Mouse (Mus musculus) erythroblast, embryonic 14.5 days (primary cell): ENCODE results near the gene Ccdc162. TPM values are rescaled to one million over a fixed set of nuclear protein-coding genes. Genes with fewer than 3 reads are reported as not detected.

Experiments used
- H3K27me3 ChIP-seq: 2 replicates; pipeline ENCODE4 v1.6.1; 2012; ENCODE audit warnings: inconsistent platforms; ENCODE audit not compliant: control insufficient read depth
- H3K36me3 ChIP-seq: 2 replicates; pipeline ENCODE4 v1.6.1; 2012; ENCODE audit warnings: mild to moderate bottlenecking, inconsistent platforms; ENCODE audit not compliant: control insufficient read depth
- H3K4me1 ChIP-seq: 2 replicates; pipeline ENCODE4 v1.6.1; 2012; ENCODE audit warnings: inconsistent platforms; ENCODE audit not compliant: control insufficient read depth
- H3K4me3 ChIP-seq: replicated peaks from 2 replicates; pipeline ENCODE3; 2012; ENCODE audit warnings: moderate library complexity, mild to moderate bottlenecking, inconsistent platforms
- H3K9me3 ChIP-seq: 2 replicates; pipeline ENCODE4 v1.6.1; 2012; ENCODE audit warnings: low read length, inconsistent platforms, mixed read lengths; ENCODE audit not compliant: control insufficient read depth
- GATA1 ChIP-seq: IDR thresholded peaks from 2 replicates; pipeline ENCODE4 v1.6.1; 2012; ENCODE audit warnings: low read length, inconsistent platforms, mixed read lengths
- TAL1 ChIP-seq: IDR thresholded peaks from 3 replicates; pipeline ENCODE4 v1.6.1; 2012; ENCODE audit warnings: low read length, inconsistent platforms, mixed read lengths
- polyA plus RNA-seq: library from polyadenylated mRNA; stranded (reverse); fragments of >175 nt; gene quantifications from 2 replicates; pipeline ENCODE4 v1.2.3, GENCODE M21; 2012

The Ccdc162 gene
- polyA plus RNA-seq, 1 experiment: not detected

DNA sequence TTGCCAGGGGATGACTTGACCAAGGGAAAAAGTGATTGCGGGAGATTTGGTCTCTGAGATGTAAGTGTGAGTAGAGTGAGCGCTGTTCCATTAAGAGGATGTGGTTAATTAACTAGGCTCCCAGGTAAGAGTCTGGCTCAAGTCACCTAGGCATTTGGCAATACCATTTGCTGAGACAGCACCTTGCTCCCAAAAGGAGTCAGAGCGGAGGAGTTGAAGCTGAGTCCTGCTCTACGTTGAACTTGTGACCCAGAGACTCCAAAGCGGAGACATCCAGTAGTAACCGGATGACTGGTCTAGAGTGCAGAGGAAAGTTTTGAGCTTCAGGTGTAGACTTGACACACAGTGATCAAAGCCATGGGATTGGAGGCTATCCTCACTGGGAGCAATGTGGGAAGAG, 174.4 kb downstream of the Ccdc162 start:
- Histone ChIP-seq H3K27me3 (no peaks in the 10 kb centered on the region), H3K4me1 (peaks cover 9% of the 10 kb centered on the region), H3K36me3 (no peaks in the 10 kb centered on the region), H3K9me3 (no peaks in the 10 kb centered on the region), H3K4me3 (no peak overlapping the region)
- TF ChIP-seq GATA1: no peak
- no peak for TF ChIP-seq TAL1

DNA sequence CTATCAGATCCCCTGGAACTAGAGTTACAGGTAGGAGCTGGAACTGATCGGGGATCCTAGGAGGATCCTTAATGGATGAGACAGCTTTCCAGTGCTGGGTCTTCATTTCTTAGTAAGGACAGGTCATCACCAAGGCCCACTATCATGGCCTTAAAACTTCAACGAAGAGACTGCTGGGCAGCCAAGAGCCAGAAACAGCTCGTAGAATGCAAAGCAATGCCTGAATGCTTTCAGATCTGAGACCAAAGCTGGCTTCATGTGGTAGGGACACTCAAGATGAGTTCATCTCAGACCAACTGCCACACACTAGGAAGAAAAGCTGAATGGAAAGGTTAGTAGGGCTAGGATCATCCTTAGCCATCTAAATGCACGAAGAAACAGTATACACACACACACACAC, 177.4 kb downstream of the Ccdc162 start:
- Histone ChIP-seq H3K36me3 (peaks cover 9% of the 10 kb centered on the region), H3K9me3 (no peaks in the 10 kb centered on the region), H3K27me3 (no peaks in the 10 kb centered on the region), H3K4me1 (no peaks in the 10 kb centered on the region), H3K4me3 (no peak overlapping the region)
- no peak for TF ChIP-seq GATA1
- TF ChIP-seq TAL1: no peak

DNA sequence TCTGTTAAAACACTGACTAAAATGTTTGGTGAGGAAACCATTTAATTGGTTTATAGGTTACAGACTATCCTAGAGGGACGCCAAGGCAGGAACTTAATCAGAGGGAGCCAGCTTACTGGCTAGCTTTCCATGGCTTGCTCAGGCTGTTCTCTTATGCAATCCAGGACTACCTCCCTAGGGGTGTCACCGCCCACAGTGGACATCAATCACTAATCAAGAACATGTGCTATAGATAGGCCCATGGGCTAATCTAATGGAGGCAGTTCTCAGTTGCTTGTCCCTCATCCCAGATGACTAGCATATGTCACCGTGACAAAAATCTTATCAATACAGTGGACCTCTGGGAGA, 178.5 kb downstream of the Ccdc162 start:
- H3K27me3 ChIP-seq: no peaks in the 10 kb centered on the region
- TF ChIP-seq GATA1 (no peak), TAL1 (no peak)
- no peaks in the 10 kb centered on the region for H3K9me3 ChIP-seq
- no peaks in the 10 kb centered on the region for H3K4me1 ChIP-seq
- H3K4me3 ChIP-seq: no peak overlapping the region
- H3K36me3 ChIP-seq: peaks cover 19% of the 10 kb centered on the region

GRCm38 (mm10) chr10:41537226-41537982, 179.0 kb downstream of the Ccdc162 start:
- no peaks in the 10 kb centered on the region for H3K27me3 ChIP-seq
- no peaks in the 10 kb centered on the region for H3K9me3 ChIP-seq
- no peak overlapping the region for H3K4me3 ChIP-seq
- TF ChIP-seq GATA1: no peak
- no peak for TF ChIP-seq TAL1
- H3K36me3 ChIP-seq: peaks cover 24% of the 10 kb centered on the region
- H3K4me1 ChIP-seq: no peaks in the 10 kb centered on the region

DNA sequence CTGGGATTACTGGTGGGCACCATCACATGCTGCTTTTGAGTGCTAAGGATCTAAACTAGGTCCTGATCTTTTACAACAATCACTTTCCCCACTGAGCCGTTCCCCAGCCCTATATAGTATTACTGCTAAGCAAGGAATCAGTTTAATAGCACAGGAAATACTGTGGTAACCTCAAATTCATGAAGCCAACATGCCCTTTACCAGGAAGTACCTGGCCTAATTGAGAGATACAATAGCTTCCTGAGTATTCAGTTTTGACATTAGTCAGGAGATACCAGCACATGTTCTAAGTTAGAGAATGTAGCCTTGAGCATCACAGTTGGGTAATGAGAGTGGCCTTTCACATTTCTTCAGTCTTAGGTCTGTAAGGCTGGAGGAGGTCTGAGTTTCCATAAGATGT, 179.7 kb downstream of the Ccdc162 start:
- no peak for TF ChIP-seq TAL1
- TF ChIP-seq GATA1: no peak
- H3K9me3 ChIP-seq: no peaks in the 10 kb centered on the region
- H3K4me1 ChIP-seq: no peaks in the 10 kb centered on the region
- H3K36me3 ChIP-seq: peaks cover 25% of the 10 kb centered on the region
- no peaks in the 10 kb centered on the region for H3K27me3 ChIP-seq
- no peak overlapping the region for H3K4me3 ChIP-seq

GRCm38 (mm10) chr10:41535991-41536390, 180.4 kb downstream of the Ccdc162 start:
- Histone ChIP-seq H3K4me1 (no peaks in the 10 kb centered on the region), H3K27me3 (no peaks in the 10 kb centered on the region), H3K4me3 (no peak overlapping the region), H3K36me3 (peaks cover 31% of the 10 kb centered on the region), H3K9me3 (no peaks in the 10 kb centered on the region)
- TF ChIP-seq TAL1: no peak
- TF ChIP-seq GATA1: no peak

GRCm38 (mm10) chr10:41529972-41530371, 186.5 kb downstream of the Ccdc162 start:
- H3K4me3 ChIP-seq: no peak overlapping the region
- TF ChIP-seq TAL1 (no peak), GATA1 (no peak)
- peaks cover 79% of the 10 kb centered on the region for H3K36me3 ChIP-seq
- peaks cover 7% of the 10 kb centered on the region; the same call in 1 of the 2 replicates for H3K4me1 ChIP-seq
- H3K9me3 ChIP-seq: no peaks in the 10 kb centered on the region
- H3K27me3 ChIP-seq: no peaks in the 10 kb centered on the region

DNA sequence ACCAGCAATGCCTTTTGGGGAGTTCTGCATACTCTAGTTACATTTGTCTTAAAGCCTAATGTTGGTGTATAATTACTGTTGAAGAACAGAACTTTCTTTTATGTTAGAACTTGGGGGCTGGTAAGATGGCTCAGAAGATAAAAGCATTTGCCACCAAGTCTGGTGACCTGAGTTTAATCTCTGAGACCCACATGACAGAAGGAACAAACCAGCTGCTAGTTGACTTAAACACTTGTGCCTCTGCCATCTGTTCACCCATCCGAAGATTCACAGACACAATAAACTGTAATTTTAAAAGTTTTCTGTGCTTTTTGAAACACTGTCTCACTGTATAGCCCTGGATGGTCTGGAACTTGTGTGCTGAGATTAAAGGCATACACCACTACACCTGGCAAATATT, 190.7 kb downstream of the Ccdc162 start:
- TF ChIP-seq TAL1 (no peak), GATA1 (no peak)
- H3K36me3 ChIP-seq: peaks cover 75% of the 10 kb centered on the region
- no peaks in the 10 kb centered on the region for H3K9me3 ChIP-seq
- H3K4me1 ChIP-seq: peaks cover 25% of the 10 kb centered on the region
- no peak overlapping the region for H3K4me3 ChIP-seq
- H3K27me3 ChIP-seq: no peaks in the 10 kb centered on the region

DNA sequence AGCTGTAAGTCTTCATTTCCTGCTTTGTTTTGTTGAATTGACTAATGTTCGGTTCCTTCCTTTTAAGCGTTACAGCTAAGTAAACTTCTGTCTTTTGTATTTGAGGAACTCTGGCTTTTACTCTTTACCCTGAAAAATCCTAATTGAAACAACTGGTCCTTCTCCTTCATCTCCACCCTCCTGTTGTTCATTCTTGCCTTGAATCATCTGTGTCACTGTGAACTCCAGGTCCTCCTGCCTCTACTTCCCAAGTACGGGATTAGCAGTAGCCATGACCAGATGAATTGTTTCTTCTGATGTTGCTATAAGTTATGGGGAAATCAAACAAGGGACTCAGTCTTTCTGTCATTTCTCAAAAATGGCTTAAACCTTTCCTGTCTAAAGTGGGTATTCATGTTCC, 193.0 kb downstream of the Ccdc162 start:
- Histone ChIP-seq H3K4me3 (no peak overlapping the region), H3K27me3 (no peaks in the 10 kb centered on the region), H3K36me3 (peaks cover 53% of the 10 kb centered on the region), H3K4me1 (peaks cover 35% of the 10 kb centered on the region), H3K9me3 (no peaks in the 10 kb centered on the region)
- no peak for TF ChIP-seq TAL1
- TF ChIP-seq GATA1: no peak

- Histone ChIP-seq H3K9me3 (no peaks in the 10 kb centered on the region), H3K27me3 (no peaks in the 10 kb centered on the region), H3K4me1 (peaks cover 41% of the 10 kb centered on the region), H3K4me3 (peak overlapping the region; percentile 97), H3K36me3 (peaks cover 30% of the 10 kb centered on the region)
- no peak for TF ChIP-seq TAL1
- no peak for TF ChIP-seq GATA1
Measured at GRCm38 (mm10) chr10:41520410-41520673, 196.1 kb downstream of the Ccdc162 start.
